Mouse (Mus musculus) urinary bladder, postnatal 14 days (tissue): ENCODE measurements around the gene Syn3.

Experiments
- DNase-seq: peaks from one replicate; pipeline ENCODE4 v3.0.0; 2021; ENCODE audit warnings: low spot score

Syn3 gene

DNA sequence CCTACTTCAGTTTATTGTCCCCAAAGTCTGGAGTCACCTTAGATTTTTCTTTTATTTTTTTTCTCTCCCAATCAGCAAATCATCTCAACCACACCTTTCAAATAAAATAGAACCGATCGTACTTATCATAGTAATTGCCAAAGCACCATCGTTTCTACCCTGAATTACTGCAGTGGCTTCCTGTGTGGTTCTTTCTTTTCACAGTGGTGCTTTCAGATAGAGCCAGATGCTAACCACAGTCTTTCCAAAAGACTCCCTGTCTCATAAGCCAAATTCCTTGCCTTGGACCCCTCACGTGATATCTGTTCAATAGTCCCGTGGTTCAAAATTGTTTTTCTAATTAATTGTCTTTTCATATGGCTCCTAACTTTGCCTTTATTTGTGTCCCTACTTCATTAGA is 221.4 kb downstream of the Syn3 start:
- DNase-seq = no peak

DNA sequence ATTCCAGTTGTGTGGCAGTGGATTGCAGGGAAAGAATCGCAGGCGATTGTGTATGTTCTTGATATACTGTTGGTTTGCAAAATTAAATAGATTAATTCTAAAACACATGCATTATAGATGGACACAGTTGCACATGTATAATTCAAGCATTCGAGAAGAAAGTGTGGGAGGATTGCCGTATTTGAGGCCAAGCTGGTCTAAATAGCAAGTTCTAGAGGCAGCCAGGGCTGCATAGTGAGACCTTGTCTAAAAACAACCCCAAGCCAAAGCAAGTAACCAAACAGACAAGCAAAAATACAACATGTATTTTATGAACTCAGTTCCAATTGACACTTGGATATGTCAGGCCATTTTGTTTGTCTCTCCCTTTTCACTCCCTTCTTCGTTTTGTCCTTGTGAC is 223.1 kb downstream of the Syn3 start:
- no peak for DNase-seq

DNA sequence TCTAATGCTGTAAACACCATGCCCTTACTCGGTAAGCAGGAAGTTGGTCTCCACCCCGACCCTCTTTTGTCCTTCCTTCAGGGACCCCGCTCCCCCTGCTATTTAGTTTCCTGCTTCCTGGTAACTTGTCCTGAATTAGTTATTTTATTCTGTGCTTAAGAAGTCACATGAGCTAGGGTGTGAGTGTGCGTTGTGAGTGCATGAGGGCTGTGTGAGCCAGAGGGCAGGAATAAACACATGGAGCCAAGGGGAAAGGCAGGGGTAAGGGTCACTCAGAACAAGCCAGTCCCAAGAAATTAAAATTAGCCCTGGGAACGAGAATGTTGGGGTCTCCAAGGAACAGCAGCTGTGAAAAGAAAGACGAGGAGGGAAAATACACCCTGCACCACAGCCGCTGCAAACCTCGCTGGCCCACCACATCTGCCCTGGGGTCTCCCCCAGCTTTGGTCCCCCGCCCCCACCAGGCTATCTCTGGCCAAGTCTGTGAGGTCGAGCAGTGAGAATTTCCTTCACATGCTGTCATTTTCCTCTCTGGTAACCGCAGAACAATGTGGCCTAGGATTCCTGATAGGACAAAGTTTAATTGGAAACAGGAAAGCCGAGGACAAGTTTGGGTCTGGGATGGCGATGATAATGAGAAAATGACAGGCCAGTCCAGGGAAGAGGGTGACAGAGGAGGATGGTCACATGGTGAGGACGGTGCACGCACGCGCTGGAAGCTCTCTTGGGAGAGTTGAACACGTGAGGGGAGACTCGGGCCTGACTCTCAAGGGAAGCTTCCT is 225.1 kb downstream of the Syn3 start:
- no peak for DNase-seq

DNA sequence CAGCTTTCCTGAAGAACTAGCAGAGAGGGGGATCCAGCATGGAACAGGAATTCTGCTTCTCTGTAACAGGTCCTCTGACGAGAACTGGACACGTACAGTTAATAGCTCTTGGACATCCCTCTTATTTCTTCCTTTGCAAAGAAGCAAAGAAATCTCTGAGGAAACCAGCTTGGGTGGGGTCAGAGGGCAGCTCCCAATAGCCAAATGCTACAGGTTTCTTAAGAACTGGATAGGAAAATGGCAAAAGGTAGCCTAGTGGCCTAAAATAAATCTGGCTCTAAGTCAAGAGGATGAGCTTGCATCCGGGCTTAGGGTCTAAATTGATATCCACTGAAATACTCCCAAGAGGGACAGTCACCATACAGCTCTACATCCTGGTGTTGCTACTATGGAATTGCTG is 225.9 kb downstream of the Syn3 start:
- DNase-seq = no peak

DNA sequence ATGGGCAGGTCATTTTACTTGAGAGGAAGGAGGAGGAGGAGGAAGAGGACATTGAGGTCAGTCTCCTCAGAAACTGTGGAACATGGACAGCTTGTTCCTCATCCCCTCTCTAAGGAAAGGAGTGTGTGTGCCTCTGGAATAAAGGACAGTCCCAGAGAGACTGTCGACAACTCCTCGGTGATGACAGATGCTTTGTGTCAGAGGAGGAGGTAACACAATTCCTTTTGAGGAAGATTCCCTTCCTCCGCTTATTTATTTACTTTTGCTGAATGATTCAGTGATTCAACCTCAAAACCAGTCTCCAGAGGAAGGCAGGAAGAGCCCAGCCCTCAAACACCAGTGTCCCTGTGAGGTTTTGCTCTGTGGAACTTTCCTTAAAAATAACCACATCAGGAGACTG is 228.4 kb downstream of the Syn3 start:
- DNase-seq = no peak

DNA sequence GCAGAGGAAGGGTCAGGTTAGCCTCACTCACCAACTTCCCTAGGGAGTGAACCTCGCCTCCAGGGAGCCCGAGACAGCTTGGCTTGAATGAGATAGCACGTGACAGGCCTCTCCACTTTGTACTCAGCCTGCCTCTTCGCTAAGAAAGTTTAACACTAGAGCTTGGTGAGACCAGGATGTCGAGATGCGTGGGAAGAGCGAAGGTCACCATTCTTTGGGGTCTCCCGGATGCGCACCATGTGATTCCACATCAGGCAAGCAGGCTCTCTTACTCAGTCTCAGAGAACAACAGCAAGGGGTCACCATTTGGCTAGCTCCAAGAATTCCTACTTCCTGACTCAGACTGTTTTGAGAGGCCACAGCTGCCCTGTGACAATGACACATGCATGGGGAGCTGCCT is 234.1 kb downstream of the Syn3 start:
- DNase-seq = no peak

DNA sequence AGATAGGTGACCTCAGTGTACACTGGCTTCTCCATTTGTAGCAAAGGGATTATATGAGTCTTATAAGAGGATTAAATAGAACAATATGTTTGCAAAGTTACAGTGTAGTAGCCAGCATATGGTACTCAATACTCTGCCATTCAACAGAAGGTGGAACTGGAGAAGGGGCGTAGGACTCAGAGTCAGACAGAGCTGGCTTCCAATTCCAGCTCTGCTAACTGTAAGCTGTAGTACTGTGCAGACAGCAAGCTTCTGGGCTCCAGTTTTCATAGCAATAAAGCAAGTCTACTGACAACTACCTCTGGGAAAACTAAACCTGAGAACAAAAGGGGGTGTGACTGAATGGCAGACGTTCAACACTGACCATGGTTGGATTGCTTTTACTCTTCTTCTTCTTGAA is 237.0 kb downstream of the Syn3 start:
- no peak for DNase-seq

DNA sequence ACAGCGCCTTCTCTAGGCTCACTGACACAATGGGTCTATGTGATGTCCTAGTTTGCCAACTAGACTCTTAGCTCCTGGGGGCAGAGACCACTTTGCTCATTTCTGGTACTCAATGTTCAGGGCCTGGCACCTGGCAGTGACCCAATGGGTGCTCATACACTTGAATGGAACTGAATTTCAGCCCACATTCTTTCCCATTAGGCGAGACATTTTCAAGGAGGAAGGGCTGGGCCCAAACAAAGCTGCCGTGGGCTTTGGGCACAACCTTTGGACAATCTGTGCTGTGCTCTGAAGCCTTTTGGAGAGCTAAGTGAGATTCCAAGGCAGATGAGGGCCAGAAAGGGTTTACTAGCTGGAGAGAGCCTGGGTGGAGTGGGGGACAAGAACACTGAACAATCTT is 239.7 kb downstream of the Syn3 start:
- DNase-seq = no peak

DNA sequence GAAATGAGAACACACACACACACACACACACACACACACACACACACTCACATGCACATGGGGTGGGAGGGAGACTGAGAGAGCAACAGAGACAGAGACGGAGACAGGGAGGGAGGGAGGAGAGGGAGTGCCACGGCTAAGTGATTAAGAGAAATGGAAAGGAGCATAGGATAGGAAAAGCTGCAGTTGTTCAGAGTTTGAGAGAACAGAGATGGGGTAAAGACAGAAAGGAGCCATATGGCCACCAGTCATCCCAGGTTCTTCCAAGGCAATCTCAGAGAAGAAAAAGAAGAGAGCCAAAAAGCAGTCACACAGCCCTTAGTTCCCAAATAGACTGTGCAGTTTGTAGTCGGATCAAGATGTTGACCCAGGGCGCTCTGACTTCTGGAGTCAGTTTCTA is 240.7 kb downstream of the Syn3 start:
- DNase-seq = no peak

DNA sequence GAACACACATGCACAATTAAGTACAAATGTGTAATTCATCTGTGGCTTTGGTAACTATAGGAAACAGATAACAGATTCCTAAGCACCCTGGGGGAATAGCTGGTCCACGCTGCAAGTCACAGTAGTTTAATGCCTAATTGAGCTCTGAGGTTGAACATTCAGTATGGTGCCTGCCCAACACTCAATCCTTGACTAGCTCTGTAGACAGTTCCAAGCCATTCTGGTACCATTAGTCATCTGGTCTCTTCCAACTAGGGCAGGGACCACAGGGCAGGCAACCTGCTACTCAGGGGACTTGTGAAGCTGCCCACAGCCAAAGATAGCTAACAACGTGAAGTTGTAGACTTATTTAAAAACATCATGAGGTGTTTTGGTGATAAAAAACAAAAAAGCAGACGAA is 241.7 kb downstream of the Syn3 start:
- DNase-seq = no peak

DNA sequence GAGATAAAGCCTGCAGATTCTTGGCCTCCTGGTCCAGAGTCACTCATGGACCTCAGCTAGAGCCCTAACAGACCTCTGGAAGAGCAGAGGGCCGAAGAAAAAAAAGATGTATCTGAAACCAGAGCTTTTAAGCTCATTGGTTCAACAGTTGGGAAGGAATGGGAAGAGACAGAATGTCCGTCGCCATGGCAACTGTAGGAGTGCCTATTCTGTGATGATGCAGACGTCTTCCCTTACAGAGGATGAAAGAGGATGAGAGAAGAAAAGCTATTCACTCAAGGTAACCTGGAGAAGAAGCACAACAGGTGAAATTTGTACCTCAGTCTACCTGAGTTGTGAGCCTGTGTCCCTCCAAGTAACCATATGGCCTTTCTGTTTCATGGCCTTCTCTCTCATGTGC is 242.5 kb downstream of the Syn3 start:
- no peak for DNase-seq

DNA sequence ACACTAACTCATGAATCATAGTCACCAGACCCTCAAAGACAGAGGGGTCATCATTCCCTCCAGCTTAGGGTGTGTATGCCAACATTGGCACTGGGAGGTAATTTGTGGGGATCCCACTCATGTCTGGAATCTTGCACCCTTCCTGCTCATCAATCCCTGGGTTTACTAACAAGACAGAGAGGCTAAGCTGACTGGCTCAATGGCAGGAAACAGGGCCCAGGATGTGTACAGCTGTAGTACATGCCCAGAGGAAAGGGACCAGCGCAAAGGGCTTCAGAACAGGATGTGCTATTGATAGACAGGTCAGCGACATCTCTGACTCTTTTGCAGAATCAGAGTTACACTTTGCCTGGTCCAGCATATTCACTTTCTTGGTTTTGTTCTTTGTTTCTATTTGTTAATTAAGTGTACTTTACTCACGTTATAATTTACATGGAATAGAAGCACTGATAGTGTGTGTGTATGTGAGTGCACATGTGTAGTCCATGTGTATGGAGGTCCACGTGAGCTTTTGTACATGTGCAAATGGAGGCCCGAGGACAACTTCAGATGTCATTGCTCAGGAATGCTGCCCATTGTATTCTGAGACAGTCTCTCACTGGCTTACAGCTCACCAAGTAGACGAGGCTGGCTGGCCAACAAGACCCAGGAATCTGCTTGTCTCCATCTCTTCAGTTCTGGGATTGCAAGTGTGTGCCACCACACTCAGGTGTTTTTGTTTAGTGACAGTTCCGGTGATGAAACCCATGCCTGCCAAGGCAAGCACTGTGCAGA is 248.4 kb downstream of the Syn3 start:
- no peak for DNase-seq

DNA sequence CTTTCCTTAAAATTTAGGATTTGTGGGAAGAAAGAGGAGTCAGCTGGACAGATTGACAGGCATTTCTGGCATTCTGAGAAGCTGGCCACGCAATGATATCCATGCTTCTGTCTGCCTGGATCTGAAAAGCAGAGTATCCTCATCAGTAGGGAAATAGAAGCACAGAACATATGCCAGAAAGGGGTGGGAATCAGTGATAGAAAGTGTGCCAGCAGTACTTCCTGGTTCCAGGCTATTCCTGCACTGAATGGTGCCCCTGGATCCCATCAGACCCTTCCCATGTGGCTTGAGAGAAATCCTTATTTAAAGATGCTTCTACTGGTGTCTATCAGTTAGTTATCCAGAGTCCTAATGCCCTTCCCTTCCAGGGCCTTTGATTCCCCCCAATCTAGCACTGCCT is 249.4 kb downstream of the Syn3 start:
- no peak for DNase-seq

DNA sequence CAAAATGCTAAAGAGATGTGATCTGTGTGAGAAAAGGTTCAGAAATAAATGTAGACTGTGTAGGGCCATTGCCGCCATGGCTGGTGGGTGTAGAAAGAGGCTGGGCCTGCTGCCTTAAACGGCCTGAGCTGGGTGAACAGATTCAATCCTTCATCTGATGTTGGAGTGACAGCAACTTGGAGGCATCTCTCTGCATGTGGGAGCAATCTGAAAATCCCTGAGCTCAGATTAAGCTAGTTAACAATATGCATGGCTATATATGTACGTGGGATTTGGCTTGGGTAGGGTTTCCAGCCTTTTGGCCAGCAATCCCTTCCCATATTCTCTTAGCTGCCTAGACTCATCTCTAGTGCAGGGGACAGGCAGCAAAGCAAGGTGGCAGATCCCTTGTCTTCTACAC is 249.9 kb downstream of the Syn3 start:
- DNase-seq = no peak

DNA sequence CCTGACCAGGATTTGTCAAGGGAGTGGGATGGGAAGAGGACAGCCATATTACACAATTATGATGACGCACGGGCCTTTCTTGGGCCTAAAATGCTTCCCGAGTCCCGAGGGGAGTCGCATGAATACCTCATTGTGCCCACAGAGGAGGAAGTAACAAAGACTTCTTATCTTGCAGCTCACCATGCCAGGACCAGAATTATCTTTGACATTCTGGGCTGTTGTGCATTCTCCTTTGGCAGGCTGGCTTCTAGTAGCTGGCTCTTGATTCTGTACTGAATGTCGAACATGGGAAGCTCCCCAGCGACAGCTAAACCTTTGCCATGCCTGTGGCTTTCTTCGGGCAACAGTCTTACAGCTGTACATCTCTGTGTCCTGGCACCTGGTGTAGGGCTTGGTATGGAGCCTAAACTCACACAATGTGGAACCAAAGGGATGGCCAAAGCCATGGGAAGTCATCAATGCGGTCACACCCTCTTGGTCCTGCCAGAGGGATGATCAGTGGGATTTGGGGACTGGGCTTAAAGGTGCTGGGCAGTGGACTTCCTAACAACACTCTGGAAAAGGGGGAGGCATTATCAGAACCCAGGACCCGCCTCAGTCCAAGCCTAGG is 250.5 kb downstream of the Syn3 start:
- no peak for DNase-seq

DNA sequence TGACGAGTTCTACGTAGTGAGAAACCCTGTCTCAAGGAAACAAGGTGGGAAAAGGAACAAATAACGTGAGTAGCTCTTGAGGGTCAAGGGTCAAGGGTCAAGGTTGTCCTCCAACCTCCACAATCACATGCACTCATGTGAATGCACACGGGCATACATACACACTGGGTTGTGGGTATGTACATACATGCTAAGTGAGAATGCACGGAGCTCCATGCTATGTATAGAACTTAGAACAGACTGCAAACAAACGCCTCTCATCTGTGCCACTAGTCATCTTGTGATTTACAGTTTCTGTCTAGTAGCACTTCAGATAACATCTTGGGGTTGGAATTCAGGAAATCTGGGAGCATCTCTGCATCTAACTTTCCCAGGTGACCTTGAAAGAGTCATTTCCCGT is 253.3 kb downstream of the Syn3 start:
- no peak for DNase-seq

DNA sequence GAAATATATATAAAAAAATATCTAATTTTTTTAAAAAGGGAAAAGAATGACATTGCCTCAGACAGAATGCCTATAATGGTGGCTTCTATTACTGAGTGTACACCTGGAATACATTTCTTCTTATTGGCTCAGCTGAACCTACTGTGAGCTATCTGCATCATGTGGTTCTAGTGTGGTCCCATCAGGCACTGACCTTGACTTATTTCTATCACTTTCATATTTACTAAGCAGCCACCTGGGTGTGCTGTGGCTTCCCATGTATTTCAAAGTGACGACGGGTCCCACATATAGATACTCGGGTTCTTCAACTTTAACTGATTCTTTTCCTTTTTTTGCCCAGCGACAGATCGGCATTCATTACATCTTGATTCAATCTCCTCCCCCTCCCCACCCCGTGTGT is 255.2 kb downstream of the Syn3 start:
- no peak for DNase-seq

DNA sequence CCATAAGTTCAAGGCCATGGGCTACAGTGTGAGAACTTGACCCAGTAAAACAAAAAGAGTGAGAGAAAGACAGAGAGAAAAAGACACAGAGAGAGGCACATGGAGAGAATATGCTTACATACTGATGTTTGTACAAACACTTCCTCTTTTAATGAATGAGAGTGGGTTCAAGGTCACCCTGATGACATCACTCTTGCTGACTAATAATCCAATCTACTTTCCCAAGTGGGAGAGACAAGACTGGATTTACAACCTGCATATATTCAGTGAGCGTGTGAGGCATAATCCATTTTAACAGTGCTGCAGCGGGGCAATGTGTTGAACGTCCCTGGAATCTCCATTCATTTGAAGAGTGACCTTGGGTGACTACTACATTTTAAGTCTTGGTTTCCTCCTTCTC is 256.0 kb downstream of the Syn3 start:
- no peak for DNase-seq

DNA sequence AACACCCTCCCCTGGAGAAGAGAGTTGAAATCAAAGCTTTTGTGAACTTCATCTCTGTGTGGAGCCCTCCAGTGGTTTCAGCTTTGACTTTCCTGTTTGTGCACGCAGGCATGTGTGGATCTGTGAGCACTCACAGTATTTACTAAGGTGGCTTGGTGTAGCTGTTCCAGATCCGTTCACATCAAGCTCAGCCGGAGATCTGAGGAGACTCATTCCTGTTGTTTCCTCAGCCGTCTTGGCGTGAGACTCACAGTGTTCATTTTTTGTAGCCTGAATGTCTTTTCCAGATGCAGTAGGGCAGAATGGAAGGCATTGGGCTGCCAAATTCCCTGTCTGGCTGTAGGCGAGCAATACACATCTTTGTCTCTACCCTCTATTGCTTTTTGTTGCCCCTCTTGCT is 268.7 kb downstream of the Syn3 start:
- DNase-seq = no peak

DNA sequence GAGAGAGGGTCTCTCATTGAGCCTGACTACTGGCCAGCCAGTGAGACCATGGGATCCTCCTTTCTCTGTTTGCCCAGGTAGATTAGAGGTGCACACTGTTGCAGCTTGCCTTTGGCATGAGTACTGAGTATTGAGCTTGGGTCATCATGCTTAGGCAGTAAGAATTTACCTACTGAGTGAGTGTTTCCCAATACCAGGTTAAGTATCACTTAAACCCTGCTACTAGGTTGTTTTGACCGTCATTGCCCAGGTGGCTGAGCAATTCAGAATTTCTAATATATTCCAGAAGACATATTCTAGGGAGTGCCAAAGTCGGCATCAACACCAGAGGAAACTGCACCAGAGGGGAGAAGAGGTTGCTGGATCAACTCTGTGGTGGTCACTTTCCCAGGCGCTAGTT is 273.2 kb downstream of the Syn3 start:
- DNase-seq = no peak

DNA sequence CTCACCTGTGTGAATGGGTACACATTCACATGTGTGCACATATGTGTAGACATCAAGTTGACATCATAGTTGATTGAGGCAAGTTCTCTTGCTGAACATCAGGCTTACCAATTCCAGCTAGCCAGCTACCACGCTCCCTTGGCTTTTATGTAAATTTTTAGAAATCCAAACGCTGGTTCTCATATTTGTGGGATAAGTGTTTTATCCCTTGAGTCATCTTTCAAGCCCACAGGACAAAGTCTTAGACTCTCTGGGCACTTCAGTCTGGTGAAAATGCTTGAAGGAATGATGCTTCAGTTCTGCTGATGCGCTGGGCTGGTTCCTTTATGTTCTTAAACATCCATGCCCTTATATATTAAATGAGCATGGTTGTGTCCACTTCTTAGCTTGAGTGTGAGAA is 279.7 kb downstream of the Syn3 start:
- no peak for DNase-seq

DNA sequence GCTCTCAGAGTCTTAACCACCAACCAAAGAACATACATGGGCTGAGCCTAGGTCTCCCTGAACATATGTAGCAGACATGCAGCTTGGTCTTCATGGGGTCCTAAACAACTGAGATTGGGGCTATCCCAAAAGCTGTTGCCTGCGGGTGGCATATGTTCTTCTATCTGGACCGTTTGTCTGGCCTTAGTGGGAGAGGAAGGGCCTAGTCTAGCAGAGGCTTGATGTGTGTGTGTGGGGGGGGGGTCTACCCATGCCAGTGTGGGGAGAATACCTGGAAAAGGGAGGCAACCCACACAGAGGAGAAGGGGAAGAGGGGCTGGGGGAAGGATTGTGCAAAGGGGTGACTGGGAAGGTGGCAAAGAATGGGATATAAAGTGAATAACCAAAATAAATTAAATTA is 281.9 kb downstream of the Syn3 start:
- no peak for DNase-seq

DNA sequence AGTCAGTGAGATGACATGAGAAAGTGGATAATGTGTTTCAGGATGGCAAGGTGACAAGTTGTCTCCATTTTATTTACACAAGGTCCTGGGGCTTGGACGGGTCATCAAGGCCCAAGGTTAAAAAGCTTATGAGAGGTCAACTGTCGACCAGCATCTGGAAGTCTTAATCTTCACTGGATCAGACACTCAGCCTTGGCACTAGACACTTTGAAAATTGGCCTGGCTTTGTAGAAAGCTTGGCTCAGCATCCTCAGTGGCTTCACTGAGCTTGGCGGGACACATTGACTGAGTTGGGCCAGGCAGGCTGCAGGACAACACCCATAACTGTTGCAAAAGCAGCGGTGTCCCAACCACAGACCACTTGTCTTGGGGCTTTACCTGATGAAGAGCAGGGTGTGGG is 286.6 kb downstream of the Syn3 start:
- DNase-seq = peak; percentile 39
